Mouse (Mus musculus) lung, embryonic 14.5 days (tissue): ENCODE results near the gene Cops7b. TPM values are rescaled to one million over a fixed set of nuclear protein-coding genes. Genes with fewer than 3 reads are reported as not detected.

ENCODE experiments used
- ATAC-seq: fragments of 200-750 bp; cut with Nextera tagmentation; 2 replicates; pipeline ENCODE4 v1.8.0; 2017; ENCODE audit warnings: mild to moderate bottlenecking, moderate TSS enrichment, moderate library complexity; ENCODE audit not compliant: insufficient read depth
- DNase-seq: peaks from one replicate; pipeline ENCODE4 v3.0.0-alpha.2; 2015
- H3K27ac ChIP-seq: fragments of 300-500 bp; sonication (generic); 2 replicates; pipeline ENCODE4 v1.5.1; 2014; ENCODE audit warnings: low read depth, mild to moderate bottlenecking, moderate library complexity
- H3K27me3 ChIP-seq: fragments of 300-500 bp; sonication (generic); 2 replicates; pipeline ENCODE4 v1.6.1; 2014; ENCODE audit warnings: low read length, control low read depth; ENCODE audit not compliant: insufficient read depth
- H3K36me3 ChIP-seq: fragments of 300-500 bp; sonication (generic); 2 replicates; pipeline ENCODE4 v1.6.1; 2014; ENCODE audit warnings: control low read depth; ENCODE audit not compliant: insufficient read depth
- H3K4me1 ChIP-seq: fragments of 300-500 bp; sonication (generic); 2 replicates; pipeline ENCODE4 v1.6.1; 2014; ENCODE audit warnings: antibody characterized with exemption, control low read depth; ENCODE audit not compliant: insufficient read depth
- H3K4me2 ChIP-seq: fragments of 300-500 bp; sonication (generic); 2 replicates; pipeline ENCODE4 v1.6.1; 2014; ENCODE audit warnings: mild to moderate bottlenecking
- H3K4me3 ChIP-seq: fragments of 300-500 bp; sonication (generic); 2 replicates; pipeline ENCODE4 v1.5.1; 2014; ENCODE audit warnings: low read depth, low read length
- H3K9ac ChIP-seq: fragments of 300-500 bp; sonication (generic); 2 replicates; pipeline ENCODE4 v1.6.1; 2014
- H3K9me3 ChIP-seq: fragments of 300-500 bp; sonication (generic); 2 replicates; pipeline ENCODE4 v1.6.1; 2016; ENCODE audit warnings: low read depth, low read length, control low read depth
- CTCF ChIP-seq: IDR thresholded peaks from 2 replicates; pipeline ENCODE4 v1.5.1; 2016; ENCODE audit warnings: antibody characterized with exemption, low read depth
- WGBS: fragments of 180-500 bp; shearing (Covaris S2); extraction: QIAGEN DNeasy Blood & Tissue Kit; methylation state at CpG from one replicate; pipeline ENCODE4 v1.1.7; 2014; 5-methylcytosine and 5-hydroxymethylcytosine counted together
- polyA plus RNA-seq: library from polyadenylated mRNA; unstranded; fragments of >200 nt; fragmentation: Nextera tagmentation; extraction: Ambion mirVana; gene quantifications from 2 replicates; pipeline ENCODE4 v1.2.1, GENCODE M21; 2014

Gene Cops7b
- polyA plus RNA-seq, 1 experiment from 2014 or later = 38.0 TPM

- Histone ChIP-seq H3K4me1 (no peaks in the 10 kb centered on the region), H3K4me2 (no peak overlapping the region), H3K4me3 (no peak overlapping the region), H3K27me3 (no peaks in the 10 kb centered on the region), H3K9ac (no peak overlapping the region), H3K36me3 (peaks cover 5% of the 10 kb centered on the region), H3K9me3 (no peaks in the 10 kb centered on the region), H3K27ac (no peak overlapping the region)
- 50% methylated on average over 2 of the region's 2 CpGs for WGBS
- DNase-seq = no peak
- no peak for ATAC-seq
- no peak for TF ChIP-seq CTCF
Measured at GRCm38 (mm10) chr1:86551877-86552276, 30.8 kb upstream of the Cops7b start.

- WGBS = 83% methylated on average over 3 of the region's 3 CpGs
- ATAC-seq (no peak), DNase-seq (no peak)
- Histone ChIP-seq H3K4me2 (no peak overlapping the region), H3K27me3 (no peaks in the 10 kb centered on the region), H3K27ac (no peak overlapping the region), H3K9ac (no peak overlapping the region), H3K9me3 (no peaks in the 10 kb centered on the region), H3K4me3 (no peak overlapping the region), H3K4me1 (no peaks in the 10 kb centered on the region), H3K36me3 (peaks cover 5% of the 10 kb centered on the region)
- TF ChIP-seq CTCF = no peak
Measured at GRCm38 (mm10) chr1:86555665-86556064, 27.0 kb upstream of the Cops7b start.

- TF ChIP-seq CTCF = no peak
- no peak for DNase-seq
- Histone ChIP-seq H3K27me3 (no peaks in the 10 kb centered on the region), H3K9ac (no peak overlapping the region), H3K27ac (no peak overlapping the region), H3K4me2 (no peak overlapping the region), H3K9me3 (no peaks in the 10 kb centered on the region), H3K4me1 (no peaks in the 10 kb centered on the region), H3K4me3 (no peak overlapping the region), H3K36me3 (peaks cover 13% of the 10 kb centered on the region)
- 53% methylated on average over 7 of the region's 7 CpGs for WGBS
- ATAC-seq = no peak
Measured at GRCm38 (mm10) chr1:86557872-86558271, 24.8 kb upstream of the Cops7b start.

- no peak overlapping the region for H3K27ac ChIP-seq
- H3K27me3 ChIP-seq = no peaks in the 10 kb centered on the region
- ATAC-seq (no peak), DNase-seq (no peak)
- 87% methylated on average over 3 of the region's 3 CpGs for WGBS
- peaks cover 23% of the 10 kb centered on the region for H3K36me3 ChIP-seq
- no peak overlapping the region for H3K4me3 ChIP-seq
- H3K4me1 ChIP-seq = no peaks in the 10 kb centered on the region
- no peak overlapping the region for H3K9ac ChIP-seq
- H3K9me3 ChIP-seq = no peaks in the 10 kb centered on the region
- TF ChIP-seq CTCF = no peak
- H3K4me2 ChIP-seq = no peak overlapping the region
Measured at GRCm38 (mm10) chr1:86559232-86559631, 23.5 kb upstream of the Cops7b start.

DNA sequence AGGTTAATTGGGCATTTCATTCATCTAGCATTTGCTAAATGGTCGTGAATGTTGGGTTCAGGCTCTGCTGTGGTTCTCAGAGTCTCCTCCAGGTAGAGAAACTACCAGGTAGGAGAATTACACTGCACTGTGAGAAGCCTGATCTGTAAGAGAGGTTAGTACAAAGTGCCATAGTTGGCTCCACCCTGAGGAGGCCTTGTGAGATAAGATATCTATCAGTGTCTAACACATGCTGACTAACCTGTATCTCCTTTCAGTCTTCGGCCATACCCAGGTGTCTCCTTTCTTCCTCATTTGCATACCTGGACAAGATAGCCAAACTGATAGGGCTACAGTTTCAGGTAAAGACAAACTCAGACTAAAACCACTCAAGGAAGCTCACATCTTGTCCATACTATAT is 20.0 kb upstream of the Cops7b start:
- ATAC-seq (no peak), DNase-seq (no peak)
- Histone ChIP-seq H3K4me1 (no peaks in the 10 kb centered on the region), H3K4me3 (no peak overlapping the region), H3K9me3 (no peaks in the 10 kb centered on the region), H3K36me3 (peaks cover 22% of the 10 kb centered on the region), H3K9ac (no peak overlapping the region), H3K27ac (no peak overlapping the region), H3K4me2 (no peak overlapping the region), H3K27me3 (no peaks in the 10 kb centered on the region)
- 78% methylated on average over 2 of the region's 2 CpGs for WGBS
- TF ChIP-seq CTCF = no peak

GRCm38 (mm10) chr1:86568409-86568808 is 14.3 kb upstream of the Cops7b start:
- Histone ChIP-seq H3K4me3 (no peak overlapping the region), H3K4me2 (no peak overlapping the region), H3K36me3 (peaks cover 10% of the 10 kb centered on the region; the same call in 1 of the 2 replicates), H3K27me3 (no peaks in the 10 kb centered on the region), H3K27ac (no peak overlapping the region), H3K4me1 (no peaks in the 10 kb centered on the region), H3K9me3 (no peaks in the 10 kb centered on the region), H3K9ac (no peak overlapping the region)
- WGBS = 56% methylated on average over 2 of the region's 2 CpGs
- TF ChIP-seq CTCF = no peak
- ATAC-seq (no peak), DNase-seq (no peak)

DNA sequence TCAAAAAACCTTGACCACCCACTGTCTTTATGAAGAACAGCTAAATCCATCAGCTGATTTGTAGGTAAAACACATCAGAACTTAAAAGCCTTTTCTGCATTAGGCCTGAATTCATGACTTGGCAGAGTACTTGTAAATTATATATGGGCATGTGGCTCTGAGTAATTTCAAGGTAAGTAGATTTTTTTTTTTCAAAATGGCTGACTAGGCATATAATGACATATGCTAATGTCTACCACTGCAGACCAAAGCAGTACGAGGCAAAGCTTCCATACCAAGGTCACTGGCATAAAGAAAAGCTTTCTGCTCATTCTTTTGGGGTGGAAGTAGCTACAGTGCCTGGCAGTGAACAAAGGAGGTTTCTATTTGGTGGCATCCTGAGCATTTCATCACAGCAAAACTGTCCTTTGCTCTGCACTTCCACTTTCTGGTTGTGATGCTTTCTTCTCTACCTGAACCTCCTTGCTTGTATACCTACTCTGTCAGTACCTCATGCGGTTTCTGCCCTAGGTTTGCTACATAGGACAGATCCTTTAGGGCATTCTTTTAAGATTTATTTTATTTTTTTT is 13.3 kb upstream of the Cops7b start:
- Histone ChIP-seq H3K9ac (no peak overlapping the region), H3K9me3 (no peaks in the 10 kb centered on the region), H3K36me3 (peaks cover 4% of the 10 kb centered on the region; the same call in 1 of the 2 replicates), H3K4me3 (no peak overlapping the region), H3K4me2 (no peak overlapping the region), H3K27ac (no peak overlapping the region), H3K27me3 (no peaks in the 10 kb centered on the region), H3K4me1 (no peaks in the 10 kb centered on the region)
- ATAC-seq (no peak), DNase-seq (no peak)
- TF ChIP-seq CTCF = no peak
- 88% methylated on average over 2 of the region's 2 CpGs for WGBS
